Mouse (Mus musculus): Measurements from ENCODE around the gene Pcnx3.

DNA sequence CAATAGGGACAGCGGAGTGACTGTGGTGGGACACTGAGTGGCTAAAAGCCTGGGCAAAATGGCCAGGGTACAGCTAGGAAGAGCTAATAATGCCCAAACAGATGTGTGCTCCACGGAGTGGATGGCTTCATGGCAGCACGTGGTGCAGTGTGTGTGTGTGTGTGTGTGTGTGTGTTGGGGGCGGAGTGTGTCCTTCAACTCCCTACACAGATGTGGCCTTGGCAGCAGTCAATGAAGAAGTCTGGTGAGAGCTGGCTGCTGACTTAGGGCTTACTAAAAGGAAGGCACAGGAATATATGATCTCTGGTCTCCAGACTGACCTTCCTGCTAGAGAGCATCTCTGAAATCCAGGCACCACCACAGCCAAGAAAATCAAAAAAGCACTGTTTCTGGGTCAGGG lies 20.3 kb downstream of the Pcnx3 start:
- TF ChIP-seq GATA1 (IDR thresholded peaks at IDR 0.05; ENCODE audit: borderline replicate concordance, low read length) = no peak
- TF ChIP-seq FLI1 (IDR thresholded peaks at IDR 0.05; ENCODE audit: low read length) = no peak

All from megakaryocyte, embryonic 14.5 days (primary cell).